Mouse (Mus musculus) activated CD4-positive, CD25-positive, alpha-beta regulatory T cell, adult 4 months (primary cell): ENCODE results near the gene Fli1. TPM values are rescaled to one million over a fixed set of nuclear protein-coding genes. Genes with fewer than 3 reads are reported as not detected.
A peak's percentile ranks its signal among the peaks of the same experiment; 100 is the strongest.

ENCODE experiments used
- ATAC-seq: one replicate; pipeline ENCODE4 v1.8.0; 2017
- polyA plus RNA-seq, 2 experiments: library from polyadenylated mRNA; unstranded; fragments of 100-300 nt; shearing (Covaris generic); gene quantifications; one replicate each; pipeline ENCODE4 v1.2.1; 2017

Fli1 gene
- polyA plus RNA-seq, 2 experiments from 2014 or later, result 114 to 122 TPM

DNA sequence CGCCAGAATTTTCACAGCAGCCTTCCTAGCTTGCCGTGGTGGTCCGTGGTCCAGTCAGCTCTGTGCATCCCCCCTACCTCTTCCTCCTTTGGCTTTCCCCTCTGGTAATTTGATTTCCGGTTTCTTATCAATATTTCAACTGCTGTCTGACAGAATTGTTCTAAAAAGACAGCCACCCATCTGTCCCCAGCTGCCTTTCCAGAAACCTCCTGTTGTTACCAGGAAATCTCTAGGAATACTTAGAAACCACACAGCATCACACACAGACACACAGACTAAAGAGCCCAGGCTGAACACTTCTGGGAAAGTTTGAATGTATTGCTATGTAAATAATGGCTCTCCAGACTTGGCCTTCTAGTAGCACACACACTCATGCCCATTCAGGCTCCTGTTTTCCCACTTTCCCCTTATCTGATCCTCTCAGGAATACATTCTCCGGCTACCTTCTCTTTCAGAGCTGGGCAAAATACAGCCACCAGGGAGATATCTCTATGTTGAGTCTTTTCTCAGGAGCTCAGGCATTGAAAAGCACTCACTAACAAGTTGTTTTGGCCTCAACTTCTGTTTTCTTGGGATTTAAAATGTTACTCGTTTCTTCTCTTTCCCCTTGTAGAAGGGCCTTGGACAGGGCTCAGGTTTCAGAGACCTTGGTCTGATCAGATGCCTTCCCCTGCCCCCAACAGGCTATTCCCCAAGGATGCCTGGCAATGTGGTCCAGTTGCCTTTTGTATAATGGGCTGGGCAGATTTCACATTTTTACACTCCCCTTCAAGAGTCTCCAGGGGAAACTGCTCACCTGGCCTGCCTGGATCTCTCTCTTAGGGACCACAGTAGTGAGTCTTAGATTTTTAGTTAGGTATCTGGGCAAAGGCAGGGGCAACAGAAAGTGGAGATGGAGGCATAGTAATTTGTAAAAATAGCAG is 7.1 kb upstream of the Fli1 start:
- ATAC-seq, result no peak

DNA sequence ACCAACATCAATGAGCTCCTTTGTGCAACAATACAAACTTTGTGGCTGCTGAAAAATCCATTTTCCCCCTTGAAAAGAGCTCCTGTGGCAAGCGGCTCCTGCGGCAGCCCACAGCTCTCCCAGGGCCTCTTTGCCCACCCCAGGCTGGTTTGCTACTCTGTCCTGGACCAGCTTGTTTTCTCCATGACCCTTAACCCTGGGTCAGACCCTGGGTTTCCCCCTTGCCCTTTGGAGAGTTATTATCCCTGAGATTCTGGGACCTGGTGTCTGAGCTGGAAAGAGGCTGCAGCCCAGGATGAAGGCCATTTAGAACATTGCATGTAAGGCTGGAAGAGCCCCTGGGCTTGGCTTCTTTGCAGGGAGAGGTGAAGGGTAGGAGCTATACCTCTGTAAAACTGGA is 4.1 kb upstream of the Fli1 start:
- ATAC-seq, result no peak

DNA sequence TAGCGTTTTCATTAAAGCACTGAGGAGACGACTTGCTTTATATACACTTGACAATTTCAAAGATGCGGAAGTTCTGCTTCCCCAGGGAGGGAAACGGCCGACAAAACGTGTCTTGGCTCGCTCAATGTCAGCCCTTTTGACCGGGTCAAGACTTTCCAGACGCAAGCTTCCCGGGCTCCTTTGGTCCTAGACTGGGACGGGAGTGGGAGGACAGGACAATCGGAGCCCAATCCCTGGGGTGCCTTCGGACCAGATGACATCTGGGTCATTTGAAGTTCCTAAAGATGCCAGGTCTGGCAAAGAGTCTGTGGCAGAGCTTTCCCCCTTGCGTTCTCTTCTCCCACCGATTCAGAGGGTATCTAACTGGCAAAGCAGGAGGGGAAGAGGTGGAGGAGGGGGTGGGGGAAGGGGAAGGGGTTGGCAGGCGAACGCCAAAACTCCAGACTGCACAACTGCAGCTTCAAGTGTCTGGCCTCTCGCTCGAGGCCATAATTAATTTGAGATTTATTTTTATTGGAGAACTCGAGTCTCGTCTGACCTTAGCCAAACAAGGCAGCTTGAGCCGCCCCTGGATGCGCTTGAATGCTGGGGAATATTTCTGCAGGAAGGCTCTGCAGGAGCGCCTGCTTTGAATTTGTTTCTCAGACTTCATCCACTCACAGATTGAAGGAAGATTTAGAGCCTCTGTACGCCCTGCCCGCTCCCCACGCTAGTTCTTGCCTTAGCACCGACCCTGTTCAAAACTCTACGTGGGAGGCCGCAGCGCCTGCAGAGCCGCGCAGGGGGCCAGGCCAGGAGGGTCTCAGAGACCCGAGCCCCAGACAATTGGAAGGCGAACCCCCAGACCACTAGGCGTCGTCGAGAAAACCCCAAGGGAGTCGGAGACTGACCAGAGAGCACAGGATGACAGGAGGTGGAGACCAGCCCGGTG is 2.3 kb upstream of the Fli1 start:
- no peak for ATAC-seq

DNA sequence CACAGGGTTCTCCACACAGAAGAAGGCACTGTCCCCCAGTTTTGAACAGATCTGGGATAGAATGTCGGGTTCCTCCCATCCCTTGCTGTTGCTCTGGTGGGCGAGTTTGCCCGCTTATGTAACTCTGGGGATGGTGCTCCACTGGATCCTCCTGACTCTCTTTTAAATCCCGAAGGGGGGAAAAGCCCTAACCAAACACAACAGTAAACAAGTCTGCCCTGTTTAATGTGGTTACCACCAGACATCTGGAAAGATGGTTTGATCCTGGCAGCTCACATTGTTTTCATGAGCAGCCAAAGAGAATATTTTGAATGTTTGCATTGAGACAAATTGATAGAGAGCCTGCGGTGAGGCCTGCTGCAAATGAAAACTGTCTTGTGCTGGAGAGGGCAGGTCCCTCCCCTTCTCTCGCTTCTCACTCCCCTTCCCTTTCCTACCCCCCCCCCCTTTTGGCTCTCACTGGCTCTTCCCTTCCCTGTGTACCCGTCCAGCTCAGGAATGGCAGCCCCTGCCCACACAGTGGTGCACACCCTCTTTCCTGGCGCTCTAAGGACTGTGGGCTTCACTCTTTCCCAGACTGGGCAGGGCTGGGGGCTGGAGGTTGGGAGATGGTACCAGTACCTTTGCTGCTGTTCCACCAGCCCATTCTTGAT is 1.4 kb upstream of the Fli1 start:
- no peak for ATAC-seq

DNA sequence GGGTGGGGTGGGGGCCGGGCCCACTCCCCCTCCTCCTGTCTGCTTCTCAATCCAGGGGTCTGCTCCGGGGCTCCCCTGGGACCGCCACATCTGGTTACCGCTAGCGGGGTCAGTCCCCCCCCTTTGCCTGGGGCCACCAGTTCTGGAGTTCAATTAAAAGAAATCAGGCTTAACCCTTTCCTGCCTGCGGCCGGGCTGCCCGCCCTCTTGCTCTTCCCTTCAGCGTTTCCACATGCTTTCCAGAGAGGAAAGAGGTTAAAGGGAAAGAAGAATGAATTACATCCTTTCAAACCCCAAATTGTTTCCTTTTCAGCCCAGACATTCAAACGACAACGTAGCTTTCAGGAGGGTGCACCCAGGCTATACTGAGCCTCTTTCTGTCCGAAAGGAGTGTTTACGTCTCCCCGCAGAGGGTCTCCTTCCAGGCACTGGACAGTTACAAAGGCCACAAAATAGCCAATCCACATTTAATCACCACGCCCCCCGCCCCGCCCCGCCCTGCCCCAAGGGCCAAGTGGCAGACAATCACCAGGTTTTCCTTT is 450 bp upstream of the Fli1 start:
- no peak for ATAC-seq

DNA sequence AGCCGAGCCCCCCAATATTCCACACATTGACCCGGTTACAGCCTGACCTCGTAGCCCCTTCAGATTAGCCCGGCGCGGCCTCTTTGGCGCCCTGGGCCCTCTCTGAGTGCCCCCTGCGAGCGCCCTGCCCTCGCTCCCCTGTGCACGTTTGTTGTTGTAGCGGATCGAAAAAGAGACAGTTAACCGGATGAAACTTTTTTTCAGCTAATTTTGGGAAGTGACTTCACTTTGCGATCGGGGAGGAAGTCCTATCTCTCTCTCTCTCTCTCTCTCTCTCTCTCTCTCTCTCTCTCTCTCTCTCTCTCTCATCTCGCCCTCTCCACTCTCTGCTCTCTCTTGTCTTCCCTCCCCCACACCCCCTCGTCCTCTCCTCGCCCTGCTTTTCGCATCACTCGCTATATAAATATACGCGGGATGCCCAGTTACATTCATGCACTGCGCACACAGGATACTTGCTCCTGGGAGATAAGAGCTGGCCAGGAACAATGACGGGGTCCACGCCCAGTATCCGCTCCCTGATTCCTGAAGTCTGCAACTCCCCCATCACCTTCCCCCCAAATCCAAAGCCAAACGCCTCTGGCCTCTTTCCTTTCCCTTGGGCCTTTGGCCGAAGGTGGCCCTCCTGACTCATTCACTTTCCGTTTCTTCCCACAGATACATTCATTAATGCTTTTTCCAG is 1.3 kb downstream of the Fli1 start:
- peak; percentile 18 for ATAC-seq

DNA sequence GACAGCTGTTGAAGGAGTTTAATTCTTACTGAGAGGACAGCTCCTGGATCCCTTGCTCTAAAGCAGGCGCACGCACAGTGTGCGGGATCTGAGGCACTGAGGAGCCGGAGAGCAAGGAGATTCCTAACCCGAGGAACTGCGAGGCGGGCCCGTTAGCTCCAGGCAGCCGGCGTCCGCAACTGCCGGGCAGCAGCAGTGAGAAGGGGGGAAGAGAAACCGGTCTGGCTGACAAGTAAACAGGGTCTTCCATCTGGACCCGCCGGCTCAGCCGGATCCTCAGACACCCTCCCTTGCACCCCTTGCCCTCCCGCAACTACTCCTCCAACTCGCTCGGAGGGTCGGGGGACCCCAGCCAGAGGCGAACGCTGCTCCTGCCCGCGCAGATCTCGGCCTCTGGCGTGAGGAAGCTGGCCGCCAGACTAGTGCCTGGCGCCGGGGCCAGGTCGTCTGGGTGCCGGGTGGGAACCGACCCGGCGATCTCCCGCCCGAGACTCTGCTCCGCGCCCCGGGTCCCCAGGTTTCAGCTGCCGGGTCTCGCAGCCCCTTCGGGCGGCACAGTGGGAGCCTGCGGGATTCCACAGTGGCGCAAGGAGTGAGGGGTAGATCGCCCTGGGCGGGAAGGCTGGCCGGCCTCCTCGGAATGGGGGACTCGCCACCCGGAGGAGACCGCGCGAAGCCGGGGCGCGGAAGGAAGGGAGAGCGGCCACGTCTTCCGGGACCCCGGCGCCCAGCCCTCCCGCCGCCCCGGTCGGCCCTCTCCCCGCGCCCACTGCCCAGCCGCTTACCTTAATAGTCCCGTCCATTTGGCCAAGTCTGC is 2.0 kb downstream of the Fli1 start:
- no peak for ATAC-seq

DNA sequence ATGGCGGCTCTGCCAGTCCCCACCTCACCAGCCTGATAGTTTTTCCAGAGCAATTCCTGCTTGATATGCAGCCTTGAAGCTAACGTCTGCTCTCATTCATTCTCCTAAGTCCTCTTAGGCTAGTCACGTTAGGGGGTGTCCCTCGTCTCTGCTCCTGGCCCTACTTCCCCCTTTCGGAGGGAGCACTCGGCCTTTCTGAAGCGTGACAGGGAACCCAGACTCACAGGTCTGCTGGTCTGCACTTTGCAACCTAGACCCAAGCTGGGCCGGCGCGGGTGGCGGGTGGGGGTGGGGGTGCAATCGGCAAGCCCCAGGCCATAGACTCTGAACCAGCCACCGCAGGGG is 2.6 kb downstream of the Fli1 start:
- ATAC-seq, result peak; percentile 7

DNA sequence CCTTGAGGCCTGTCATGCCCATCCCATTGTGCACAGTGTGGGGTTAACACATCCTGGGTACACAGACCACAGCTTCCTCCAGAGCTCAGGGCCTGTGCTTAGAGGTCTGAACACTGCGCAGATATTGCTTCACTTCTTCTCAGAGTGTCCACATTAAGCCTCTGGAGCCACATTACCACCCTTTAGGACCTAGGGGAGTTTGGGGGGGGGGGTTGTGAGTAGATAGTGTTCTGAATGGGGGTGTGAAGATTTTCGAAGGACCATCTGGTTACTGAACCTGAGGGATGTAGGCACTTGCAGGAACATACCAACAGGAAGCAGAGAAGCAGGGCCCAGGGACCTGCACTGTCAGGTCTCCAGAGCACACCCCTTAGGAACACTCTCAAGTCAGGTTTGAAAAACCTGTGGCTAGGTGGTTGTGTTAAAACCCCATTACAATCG is 3.3 kb downstream of the Fli1 start:
- ATAC-seq, result peak; percentile 67

DNA sequence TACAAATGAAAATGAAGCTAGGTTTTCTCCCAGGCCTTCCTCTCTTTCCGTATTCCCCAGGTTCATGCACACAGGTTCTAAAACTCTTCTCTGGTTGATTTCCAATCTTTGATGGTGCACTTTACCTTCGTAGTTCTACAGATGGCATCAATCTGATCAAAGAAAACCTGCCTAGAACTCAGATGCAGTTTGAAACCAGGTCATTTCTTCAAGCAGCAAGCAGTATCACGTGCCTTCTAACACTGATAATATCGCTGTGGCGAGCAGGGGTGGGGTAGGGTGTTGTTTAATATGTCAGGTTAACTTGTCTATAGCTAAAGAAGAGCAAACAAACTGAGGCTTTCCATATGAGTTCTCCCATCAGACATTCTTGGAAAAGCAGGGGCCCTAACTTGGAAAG is 4.5 kb downstream of the Fli1 start:
- peak; percentile 48 for ATAC-seq

DNA sequence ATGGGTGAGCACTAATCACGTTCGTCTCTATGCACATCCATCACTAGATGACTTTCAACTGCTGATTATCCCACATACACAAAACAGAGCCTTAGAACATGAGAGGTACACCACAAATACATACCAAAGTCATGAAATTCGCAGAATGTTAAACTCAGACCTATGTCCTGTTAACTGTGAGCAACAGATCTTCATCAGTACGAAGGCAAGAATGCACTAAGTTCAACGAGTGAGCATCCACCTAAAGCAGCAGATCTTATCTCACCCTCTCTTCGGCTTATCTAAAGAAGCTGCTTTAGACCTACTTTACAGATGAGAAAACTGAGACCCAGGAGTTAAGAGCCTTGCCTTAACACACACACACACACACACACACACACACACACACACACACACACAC is 5.0 kb downstream of the Fli1 start:
- ATAC-seq, result no peak

DNA sequence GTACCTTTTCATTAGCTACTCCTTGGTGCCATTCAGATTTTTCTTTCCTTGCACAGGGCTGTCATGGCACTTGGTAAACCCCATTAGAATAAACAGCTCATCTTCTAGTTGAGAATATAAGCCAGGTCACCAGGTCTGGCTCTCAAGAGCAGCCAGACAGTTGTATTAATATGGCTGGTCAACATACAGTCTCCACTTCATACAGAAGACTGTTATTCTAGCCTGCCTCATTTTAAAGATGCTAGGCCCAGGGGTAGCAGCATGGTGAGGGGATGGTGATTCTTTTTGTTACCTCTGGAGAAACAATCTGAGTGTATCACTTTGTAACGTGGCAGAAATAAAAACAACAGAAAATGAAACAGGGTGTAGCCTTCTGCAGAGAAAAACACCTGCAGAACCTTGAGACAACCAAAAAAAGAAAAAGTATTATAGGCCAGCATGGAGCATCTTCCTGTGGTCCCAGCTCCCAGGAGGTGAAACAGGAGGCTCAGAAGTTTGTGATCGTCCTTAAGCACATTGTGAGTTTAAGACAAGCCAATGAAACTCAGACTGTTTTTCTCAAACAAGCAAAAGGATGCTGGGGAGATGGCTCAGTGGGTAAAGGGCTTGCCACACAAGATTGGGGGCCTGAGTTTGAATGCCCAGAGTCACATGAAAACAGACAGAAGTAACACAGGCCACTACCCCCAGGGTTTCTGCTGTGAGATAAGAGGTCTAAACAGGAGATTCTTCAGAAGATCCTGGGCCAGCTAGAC is 7.3 kb downstream of the Fli1 start:
- ATAC-seq, result no peak

DNA sequence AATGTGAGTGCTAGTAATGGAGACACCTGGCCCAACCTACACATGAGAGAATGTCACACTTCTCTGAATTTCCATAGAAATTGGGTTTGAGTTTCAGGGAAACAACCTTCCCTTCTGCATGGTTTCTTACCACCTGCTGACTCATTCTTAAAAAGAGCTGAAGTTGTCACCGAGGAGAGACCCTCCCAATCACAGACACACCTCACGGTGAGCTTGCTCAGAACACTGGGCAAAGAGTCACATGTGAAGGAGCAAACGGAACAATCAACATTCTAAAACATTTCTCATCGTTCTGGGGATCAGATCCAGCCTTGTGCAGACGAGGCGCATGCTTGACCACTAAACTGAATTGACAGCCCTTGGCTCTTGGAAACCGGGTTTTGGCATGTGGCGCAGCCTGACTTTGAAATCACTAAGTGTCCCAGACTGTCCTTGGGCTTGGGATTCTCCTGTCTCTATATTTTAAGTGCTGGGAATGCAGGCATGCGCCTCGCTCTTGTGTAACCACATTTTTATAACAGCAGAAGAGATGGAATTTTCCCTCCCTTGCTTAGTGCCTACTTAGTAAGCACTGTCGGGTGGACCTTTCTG is 8.5 kb downstream of the Fli1 start:
- no peak for ATAC-seq

DNA sequence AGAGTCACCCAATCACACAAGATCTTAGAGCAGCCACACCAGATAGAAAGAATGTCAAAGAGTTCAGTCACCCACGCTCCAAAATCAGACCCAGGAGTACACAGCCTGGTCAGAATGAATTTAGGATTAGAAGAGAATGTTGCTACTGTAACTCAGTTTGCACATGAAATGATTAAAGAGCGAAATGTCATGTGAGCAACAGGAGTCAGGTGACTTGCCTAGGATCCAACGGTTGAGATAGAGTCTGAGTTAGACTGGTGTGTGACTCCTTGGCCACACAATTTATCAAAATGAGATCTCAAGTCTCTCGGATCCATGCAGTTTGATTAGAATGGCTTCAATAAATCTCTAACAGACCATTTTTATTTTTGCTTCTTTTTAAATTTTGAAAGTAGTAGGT is 11.1 kb downstream of the Fli1 start:
- no peak for ATAC-seq

DNA sequence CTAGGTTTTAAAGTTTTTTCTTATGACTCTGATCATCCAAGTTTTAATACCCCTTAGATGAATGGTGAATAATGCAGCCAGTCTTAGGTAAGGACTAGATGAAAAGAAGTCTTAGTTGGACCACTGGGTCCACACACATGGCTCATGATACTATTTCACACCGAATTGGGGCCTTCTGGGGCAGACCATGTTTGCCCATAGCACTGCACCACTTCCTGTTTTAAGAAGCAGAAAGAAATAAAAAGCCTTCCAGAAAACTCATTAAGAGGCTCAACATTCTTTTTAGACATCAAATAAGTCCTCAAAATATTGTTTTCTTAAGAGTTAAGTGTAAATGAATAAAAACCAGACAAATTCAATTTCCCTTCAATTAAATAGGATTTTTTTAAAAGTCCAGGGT is 11.7 kb downstream of the Fli1 start:
- no peak for ATAC-seq

DNA sequence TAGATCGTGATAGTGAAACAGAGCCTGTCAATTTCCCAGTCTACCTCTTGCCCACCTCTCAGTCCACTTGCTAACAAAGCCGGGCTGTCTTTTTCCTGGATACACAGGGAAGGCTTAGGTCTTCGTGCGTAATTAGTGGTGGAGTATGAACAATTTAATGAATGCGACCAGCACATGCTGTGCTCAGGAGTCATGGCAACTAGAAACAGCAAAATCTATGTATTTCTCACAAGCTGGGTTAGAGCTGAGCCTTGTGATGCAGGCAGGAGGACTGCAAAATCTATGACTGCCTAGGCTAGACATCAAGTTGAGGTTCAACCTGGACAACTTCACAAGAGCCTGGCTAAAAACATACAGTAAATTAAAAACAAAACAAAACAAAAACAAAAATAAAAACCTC is 12.5 kb downstream of the Fli1 start:
- no peak for ATAC-seq

DNA sequence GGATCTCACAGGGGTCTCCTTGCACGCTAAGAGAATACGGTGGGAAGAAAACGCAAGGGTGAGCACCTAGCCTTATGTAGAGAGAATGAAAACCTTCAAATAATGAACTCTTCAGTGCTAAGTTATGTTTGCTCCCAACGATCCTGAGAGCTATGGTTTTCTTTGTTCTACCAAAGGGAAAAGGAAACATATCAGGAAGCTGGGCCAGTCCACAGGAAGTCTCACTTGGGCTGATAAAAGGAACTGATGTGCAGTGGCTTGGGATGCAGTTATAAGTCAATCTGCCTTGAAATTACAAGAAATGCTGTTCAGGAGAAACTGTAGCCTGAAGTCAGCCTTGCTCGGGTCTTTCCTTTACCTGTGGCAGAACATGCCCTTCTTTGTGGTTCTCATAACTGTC is 13.1 kb downstream of the Fli1 start:
- no peak for ATAC-seq

DNA sequence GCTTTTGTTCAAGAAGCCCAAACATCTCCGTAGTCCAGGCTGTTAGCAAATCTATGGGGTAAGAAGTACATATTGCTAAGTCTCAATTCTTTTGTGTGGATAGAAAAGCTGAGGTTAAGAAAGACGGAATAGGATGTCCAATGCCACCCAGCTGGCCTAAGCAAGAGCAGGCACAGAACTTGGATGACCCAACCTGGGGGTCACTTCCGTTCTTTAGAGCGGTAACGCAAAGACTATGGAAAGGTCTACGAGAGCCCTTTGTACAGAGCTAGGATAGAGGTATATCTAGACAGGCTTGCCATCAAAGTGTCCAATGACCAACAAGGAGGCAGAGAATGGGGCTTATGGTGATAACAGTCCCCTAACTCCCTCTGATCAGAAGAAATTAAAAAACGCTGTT is 15.3 kb downstream of the Fli1 start:
- no peak for ATAC-seq

DNA sequence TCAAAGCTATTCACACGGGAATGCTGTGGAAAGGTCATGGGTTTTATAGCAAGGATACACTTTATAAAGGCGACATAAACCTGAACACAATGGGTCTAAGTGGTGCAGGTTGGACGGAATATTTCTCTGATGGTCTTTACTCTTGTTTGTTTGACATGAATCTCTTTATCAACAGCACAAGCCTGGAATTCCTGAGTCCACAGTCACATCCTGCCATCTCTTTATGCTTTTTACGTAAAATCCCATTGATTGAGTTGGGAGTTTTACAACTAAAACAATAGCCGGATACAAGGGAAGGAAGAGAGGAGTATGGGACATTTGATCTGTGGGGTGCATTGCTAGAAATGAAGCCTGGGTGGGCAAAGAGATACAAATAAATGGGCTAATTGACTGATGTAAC is 16.9 kb downstream of the Fli1 start:
- ATAC-seq, result no peak
